Mouse (Mus musculus) adrenal gland, postnatal 14 days (tissue): ENCODE measurements around the gene Slc10a2. TPM values are rescaled to one million over a fixed set of nuclear protein-coding genes. Genes with fewer than 3 reads are reported as not detected.
"Not testable (repeated sequence)": the region's sequence is repeated elsewhere in the genome, so short reads cannot be mapped to it uniquely, and the experiment has no call there.

Source experiments
- DNase-seq: peaks from one replicate; pipeline ENCODE4 v3.0.0; 2021; ENCODE audit warnings: mixed read lengths
- long read RNA-seq, 2 experiments: library from polyadenylated mRNA; stranded (forward); transcript quantifications; one replicate each; pipeline ENCODE4 v2.0.0; 2021
- total RNA-seq: library from RNA; stranded (reverse); gene quantifications from 2 replicates; pipeline ENCODE4 v1.2.3, GENCODE M21; 2021

Slc10a2 gene
- not detected in 2 replicates for total RNA-seq
- long read RNA-seq, experiment 1, result 0 reads
- long read RNA-seq, experiment 2, result 0 reads

GRCm38 (mm10) chr8:5105186-5105585 lies at the start of gene Slc10a2:
Slc10a2 (minus strand) TSS chr8:5105351.
- DNase-seq, result no peak

- no peak for DNase-seq
Observed at GRCm38 (mm10) chr8:5129322-5129829, 24.2 kb upstream of the Slc10a2 start.

- DNase-seq, result no peak
Observed at GRCm38 (mm10) chr8:5106855-5107254, 1.7 kb upstream of the Slc10a2 start.

- no peak for DNase-seq
Observed at GRCm38 (mm10) chr8:5095392-5095791, 9.8 kb downstream of the Slc10a2 start.

GRCm38 (mm10) chr8:5093991-5094390 lies 11.2 kb downstream of the Slc10a2 start:
- DNase-seq, result not testable (repeated sequence)

- no peak for DNase-seq
Observed at GRCm38 (mm10) chr8:5073654-5074293, 31.4 kb downstream of the Slc10a2 start.

GRCm38 (mm10) chr8:5058888-5059287 lies 46.3 kb downstream of the Slc10a2 start:
- no peak for DNase-seq

GRCm38 (mm10) chr8:5044361-5044900 lies 60.7 kb downstream of the Slc10a2 start:
- not testable (repeated sequence) for DNase-seq

- DNase-seq, result no peak
Observed at GRCm38 (mm10) chr8:5038811-5039561, 66.2 kb downstream of the Slc10a2 start.
